Mouse (Mus musculus) forebrain, embryonic 12.5 days (tissue): Measurements from ENCODE around the gene Zfp715. TPM values are rescaled to one million over a fixed set of nuclear protein-coding genes. Genes with fewer than 3 reads are reported as not detected.
"Not testable (repeated sequence)": the region's sequence is repeated elsewhere in the genome, so short reads cannot be mapped to it uniquely, and the experiment has no call there.

Experiments used
- ATAC-seq: fragments of 200-750 bp; cut with Nextera tagmentation; 2 replicates; pipeline ENCODE4 v1.8.0; 2017; ENCODE audit warnings: moderate TSS enrichment; ENCODE audit not compliant: low FRiP score
- H3K27ac ChIP-seq: fragments of 300-500 bp; sonication (generic); 2 replicates; pipeline ENCODE4 v1.5.1; 2016; ENCODE audit warnings: mild to moderate bottlenecking
- H3K27me3 ChIP-seq: fragments of 300-500 bp; sonication (generic); 2 replicates; pipeline ENCODE4 v1.6.1; 2016; ENCODE audit warnings: mild to moderate bottlenecking
- H3K36me3 ChIP-seq: fragments of 300-500 bp; sonication (generic); replicated peaks from 2 replicates; pipeline ENCODE4 v1.6.1; 2016; ENCODE audit warnings: mild to moderate bottlenecking
- H3K4me1 ChIP-seq: fragments of 300-500 bp; sonication (generic); 2 replicates; pipeline ENCODE4 v1.6.1; 2016
- H3K4me2 ChIP-seq: fragments of 300-500 bp; sonication (generic); 2 replicates; pipeline ENCODE4 v1.6.1; 2016; ENCODE audit warnings: mild to moderate bottlenecking, moderate library complexity
- H3K4me3 ChIP-seq: fragments of 300-500 bp; sonication (generic); replicated peaks from 2 replicates; pipeline ENCODE4 v1.5.1; 2016; ENCODE audit warnings: mild to moderate bottlenecking
- H3K9ac ChIP-seq: fragments of 300-500 bp; sonication (generic); 2 replicates; pipeline ENCODE4 v1.6.1; 2016; ENCODE audit warnings: mild to moderate bottlenecking
- H3K9me3 ChIP-seq: fragments of 300-500 bp; sonication (generic); 2 replicates; pipeline ENCODE4 v1.6.1; 2016
- WGBS: fragments of 180-500 bp; shearing (Covaris S2); methylation state at CpG from one replicate; pipeline ENCODE4 v1.1.7; 2016; 5-methylcytosine and 5-hydroxymethylcytosine counted together
- polyA plus RNA-seq: library from polyadenylated mRNA; unstranded; fragments of >200 nt; fragmentation: Nextera tagmentation; extraction: Ambion mirVana; gene quantifications from 2 replicates; pipeline ENCODE4 v1.2.1, GENCODE M21; 2016

The Zfp715 gene
- polyA plus RNA-seq: 14.8 and 15.4 TPM in 2 replicates

GRCm38 (mm10) chr7:43313013-43313428 is at the start of gene Zfp715:
Zfp715 (minus strand) TSS chr7:43313294.
- peak within 1 kb of the TSS; percentile 75 for H3K4me3 ChIP-seq
- no peaks in the 10 kb centered on the region for H3K9me3 ChIP-seq
- under 1% methylated on average over 33 of the region's 33 CpGs for WGBS
- peak within 1 kb of the TSS; percentile 81 for H3K4me2 ChIP-seq
- no peaks in the 10 kb centered on the region for H3K27me3 ChIP-seq
- H3K4me1 ChIP-seq: peaks cover 15% of the 10 kb centered on the region
- peaks cover 21% of the 10 kb centered on the region for H3K36me3 ChIP-seq
- peak; percentile 96 for ATAC-seq
- peak within 1 kb of the TSS; percentile 75 for H3K9ac ChIP-seq
- H3K27ac ChIP-seq: peak within 1 kb of the TSS; percentile 83

- Histone ChIP-seq H3K27me3 (no peaks in the 10 kb centered on the region), H3K9ac (no peak overlapping the region), H3K27ac (no peak overlapping the region), H3K9me3 (no peaks in the 10 kb centered on the region), H3K4me3 (no peak overlapping the region), H3K4me2 (no peak overlapping the region), H3K4me1 (no peaks in the 10 kb centered on the region), H3K36me3 (no peaks in the 10 kb centered on the region)
- ATAC-seq: no peak
- 74% methylated on average over 4 of the region's 4 CpGs for WGBS
These were observed 48.9 kb upstream of the Zfp715 start for GRCm38 (mm10) chr7:43362021-43362420.

GRCm38 (mm10) chr7:43361442-43361841 is 48.3 kb upstream of the Zfp715 start:
- no peaks in the 10 kb centered on the region for H3K36me3 ChIP-seq
- no peak overlapping the region for H3K27ac ChIP-seq
- no peaks in the 10 kb centered on the region for H3K27me3 ChIP-seq
- H3K9me3 ChIP-seq: no peaks in the 10 kb centered on the region
- no peak overlapping the region for H3K4me3 ChIP-seq
- H3K9ac ChIP-seq: no peak overlapping the region
- H3K4me1 ChIP-seq: no peaks in the 10 kb centered on the region
- no peak overlapping the region for H3K4me2 ChIP-seq
- no peak for ATAC-seq
- 86% methylated on average over 1 of the region's 1 CpGs for WGBS

GRCm38 (mm10) chr7:43358556-43358955 is 45.5 kb upstream of the Zfp715 start:
- no peaks in the 10 kb centered on the region for H3K9me3 ChIP-seq
- H3K4me2 ChIP-seq: no peak overlapping the region
- peaks cover 5% of the 10 kb centered on the region; the same call in 1 of the 2 replicates for H3K4me1 ChIP-seq
- WGBS: 91% methylated on average over 3 of the region's 3 CpGs
- no peaks in the 10 kb centered on the region for H3K36me3 ChIP-seq
- H3K27me3 ChIP-seq: no peaks in the 10 kb centered on the region
- H3K9ac ChIP-seq: no peak overlapping the region
- no peak for ATAC-seq
- H3K27ac ChIP-seq: no peak overlapping the region
- no peak overlapping the region for H3K4me3 ChIP-seq

GRCm38 (mm10) chr7:43354893-43355835 is 42.1 kb upstream of the Zfp715 start:
- Histone ChIP-seq H3K9me3 (no peaks in the 10 kb centered on the region), H3K36me3 (no peaks in the 10 kb centered on the region), H3K4me2 (no peak overlapping the region), H3K9ac (no peak overlapping the region), H3K4me3 (no peak overlapping the region), H3K27ac (no peak overlapping the region), H3K27me3 (no peaks in the 10 kb centered on the region), H3K4me1 (peaks cover 5% of the 10 kb centered on the region; the same call in 1 of the 2 replicates)
- peak; percentile 44; the same call in 1 of the 2 replicates for ATAC-seq
- 12% methylated on average over 12 of the region's 12 CpGs for WGBS

GRCm38 (mm10) chr7:43353758-43354157 is 40.7 kb upstream of the Zfp715 start:
- no peaks in the 10 kb centered on the region for H3K36me3 ChIP-seq
- peaks cover 5% of the 10 kb centered on the region; the same call in 1 of the 2 replicates for H3K4me1 ChIP-seq
- ATAC-seq: no peak
- H3K4me3 ChIP-seq: no peak overlapping the region
- no peaks in the 10 kb centered on the region for H3K27me3 ChIP-seq
- H3K27ac ChIP-seq: no peak overlapping the region
- no peak overlapping the region for H3K9ac ChIP-seq
- 82% methylated on average over 4 of the region's 4 CpGs for WGBS
- H3K9me3 ChIP-seq: no peaks in the 10 kb centered on the region
- no peak overlapping the region for H3K4me2 ChIP-seq

- Histone ChIP-seq H3K27me3 (no peaks in the 10 kb centered on the region), H3K9me3 (no peaks in the 10 kb centered on the region), H3K36me3 (no peaks in the 10 kb centered on the region), H3K4me3 (no peak overlapping the region), H3K27ac (no peak overlapping the region), H3K4me1 (peaks cover 5% of the 10 kb centered on the region; the same call in 1 of the 2 replicates), H3K9ac (no peak overlapping the region), H3K4me2 (no peak overlapping the region)
- 71% methylated on average over 4 of the region's 4 CpGs for WGBS
- no peak for ATAC-seq
These were observed 40.0 kb upstream of the Zfp715 start for GRCm38 (mm10) chr7:43353118-43353517.

GRCm38 (mm10) chr7:43351154-43351553 is 38.1 kb upstream of the Zfp715 start, which contains the start of gene Siglecf:
Siglecf (plus strand) TSS chr7:43351341.
- Histone ChIP-seq H3K4me3 (no peak within 1 kb of the TSS), H3K36me3 (no peaks in the 10 kb centered on the region), H3K9me3 (no peaks in the 10 kb centered on the region), H3K4me2 (no peak within 1 kb of the TSS), H3K27me3 (no peaks in the 10 kb centered on the region), H3K27ac (no peak within 1 kb of the TSS), H3K9ac (no peak within 1 kb of the TSS), H3K4me1 (peaks cover 5% of the 10 kb centered on the region; the same call in 1 of the 2 replicates)
- no peak for ATAC-seq
- 72% methylated on average over 3 of the region's 3 CpGs for WGBS

- not testable (repeated sequence) for H3K27ac ChIP-seq, H3K36me3 ChIP-seq, H3K9me3 ChIP-seq, H3K4me1 ChIP-seq, H3K4me2 ChIP-seq, H3K9ac ChIP-seq, H3K27me3 ChIP-seq, ATAC-seq, H3K4me3 ChIP-seq
- 74% methylated on average over 5 of the region's 5 CpGs for WGBS
These were observed 36.5 kb upstream of the Zfp715 start for GRCm38 (mm10) chr7:43349623-43350022.

GRCm38 (mm10) chr7:43346571-43346970 is 33.5 kb upstream of the Zfp715 start:
- no peaks in the 10 kb centered on the region for H3K36me3 ChIP-seq
- ATAC-seq: no peak
- no peaks in the 10 kb centered on the region for H3K4me1 ChIP-seq
- H3K9ac ChIP-seq: no peak overlapping the region
- H3K27me3 ChIP-seq: no peaks in the 10 kb centered on the region
- no peak overlapping the region for H3K4me3 ChIP-seq
- H3K27ac ChIP-seq: no peak overlapping the region
- WGBS: 80% methylated on average over 1 of the region's 1 CpGs
- H3K9me3 ChIP-seq: no peaks in the 10 kb centered on the region
- H3K4me2 ChIP-seq: no peak overlapping the region

- no peaks in the 10 kb centered on the region for H3K27me3 ChIP-seq
These were observed 33.1 kb upstream of the Zfp715 start for GRCm38 (mm10) chr7:43346148-43346547.

GRCm38 (mm10) chr7:43344491-43344890 is 31.4 kb upstream of the Zfp715 start:
- Histone ChIP-seq H3K4me3 (no peak overlapping the region), H3K27me3 (no peaks in the 10 kb centered on the region), H3K4me1 (no peaks in the 10 kb centered on the region), H3K27ac (no peak overlapping the region), H3K4me2 (no peak overlapping the region), H3K9ac (no peak overlapping the region), H3K36me3 (no peaks in the 10 kb centered on the region), H3K9me3 (no peaks in the 10 kb centered on the region)
- ATAC-seq: no peak
- 83% methylated on average over 4 of the region's 4 CpGs for WGBS

More at GRCm38 (mm10) chr7:43346148-43346547, 33.1 kb upstream of the Zfp715 start:
- Histone ChIP-seq H3K4me2 (no peak overlapping the region), H3K4me1 (no peaks in the 10 kb centered on the region), H3K9me3 (no peaks in the 10 kb centered on the region), H3K9ac (no peak overlapping the region), H3K36me3 (no peaks in the 10 kb centered on the region), H3K27ac (no peak overlapping the region), H3K4me3 (no peak overlapping the region)
- 72% methylated on average over 4 of the region's 4 CpGs for WGBS
- ATAC-seq: no peak
